Mouse (Mus musculus) layer of hippocampus, adult 9-10 months (tissue): ENCODE measurements around the gene H2al1o.
"Not testable (repeated sequence)": the region's sequence is repeated elsewhere in the genome, so short reads cannot be mapped to it uniquely, and the experiment has no call there.

ENCODE experiments used
- DNase-seq: peaks from one replicate; pipeline ENCODE4 v3.0.0; 2022; ENCODE audit warnings: low spot score

H2al1o gene

GRCm38 (mm10) chrX:9572309-9572708 lies at the start of gene H2al1o:
Gene H2al1o (minus strand): TSS chrX:9572409.
- DNase-seq, result not testable (repeated sequence)

GRCm38 (mm10) chrX:9598036-9598435 lies 25.8 kb upstream of the H2al1o start:
- DNase-seq, result not testable (repeated sequence)

GRCm38 (mm10) chrX:9536881-9537280 lies 35.3 kb downstream of the H2al1o start:
- DNase-seq, result no peak
